ENCODE assay signal across 10 mouse cellular contexts in genomic region chr9:35362276-35362675, GRCm38 (mm10). TPM values are rescaled to one million over a fixed set of nuclear protein-coding genes. Genes with fewer than 3 reads are reported as not detected.
DNase-seq lines count a peak whose midpoint lies in the region; ATAC-seq and TF ChIP-seq lines count a peak whose summit lies in the region.
"Had no signal": no experiment of that assay in that cellular context is flagged by ENCODE, and none has a peak within 500 bp of the region (broad histone marks: within the 10 kb centered on the region; RNA-seq: fewer than 3 reads in every experiment).

No protein-coding gene starts in this region.

- DNase-seq in lung, adult 18-20 months, result peak; percentile 61
- DNase-seq in lung, postnatal 4 days, result no peak
- DNase-seq in heart, adult 8-10 months (ENCODE audit: low spot score), result peak; percentile 48
- DNase-seq in right cerebral cortex, postnatal 36 days (ENCODE audit: low spot score in 2 of 2), result no peak
- DNase-seq in midbrain, postnatal 0 days (ENCODE audit: low spot score), result no peak

- H3K4me3 ChIP-seq in brown adipose tissue, adult 24 weeks (ENCODE audit: insufficient read depth, low read depth, low read length), result no peak overlapping the region
- no peak overlapping the region for H3K4me3 ChIP-seq in limb, embryonic 15.5 days
- no peak overlapping the region for H3K4me3 ChIP-seq in midbrain, postnatal 0 days (ENCODE audit: low read depth, low read length)

- no peak for ATAC-seq in limb, embryonic 15.5 days (ENCODE audit: insufficient number of reproducible peaks, low FRiP score, low TSS enrichment, low read depth)
- no peak for ATAC-seq in monocyte, adult 5-6 weeks (replicated peaks; ENCODE audit: insufficient number of reproducible peaks, low FRiP score, low TSS enrichment, poor library complexity, severe bottlenecking)
- ATAC-seq in midbrain, postnatal 0 days (ENCODE audit: low FRiP score), result no peak
- ATAC-seq: inflammation-experienced regulatory T-cells, adult 6 months had no signal

- peak overlapping the region; percentile 78 for H3K27ac ChIP-seq in brown adipose tissue, adult 24 weeks (replicated peaks; ENCODE audit: low read depth, low read length)
- peak overlapping the region; percentile 91 for H3K27ac ChIP-seq in limb, embryonic 15.5 days
- H3K27ac ChIP-seq in midbrain, postnatal 0 days (ENCODE audit: low read depth, low read length), result no peak overlapping the region

- no peak for TF ChIP-seq CTCF in midbrain, postnatal 0 days (IDR thresholded peaks at IDR 0.05)

- peaks cover 16% of the 10 kb centered on the region for H3K4me1 ChIP-seq in brown adipose tissue, adult 24 weeks (ENCODE audit: control insufficient read depth, insufficient read depth, insufficient read length, low read length)
- H3K4me1 ChIP-seq in limb, embryonic 15.5 days, result peaks cover 52% of the 10 kb centered on the region
- peaks cover 9% of the 10 kb centered on the region for H3K4me1 ChIP-seq in midbrain, postnatal 0 days (ENCODE audit: insufficient read depth, low read length)

- no peaks in the 10 kb centered on the region for H3K36me3 ChIP-seq in limb, embryonic 15.5 days
- H3K36me3 ChIP-seq in midbrain, postnatal 0 days (ENCODE audit: insufficient read depth, low read length), result no peaks in the 10 kb centered on the region

- H3K27me3 ChIP-seq in limb, embryonic 15.5 days, result no peaks in the 10 kb centered on the region
- H3K27me3 ChIP-seq in midbrain, postnatal 0 days (ENCODE audit: insufficient read depth, low read length), result peaks cover 5% of the 10 kb centered on the region

- H3K9me3 ChIP-seq in limb, embryonic 15.5 days, result no peaks in the 10 kb centered on the region
- H3K9me3 ChIP-seq in midbrain, postnatal 0 days (ENCODE audit: low read length), result no peaks in the 10 kb centered on the region

- H3K4me2 ChIP-seq in limb, embryonic 15.5 days, result no peak overlapping the region
- no peak overlapping the region for H3K4me2 ChIP-seq in midbrain, postnatal 0 days (ENCODE audit: low read depth, low read length, poor library complexity, severe bottlenecking)
- H3K4me2 ChIP-seq: midbrain, embryonic 11.5 days had no signal

- H3K9ac ChIP-seq in limb, embryonic 15.5 days, result no peak overlapping the region
- H3K9ac ChIP-seq in midbrain, postnatal 0 days (replicated peaks; ENCODE audit: low read length, poor library complexity, severe bottlenecking), result no peak overlapping the region

- WGBS in limb, embryonic 15.5 days, result 38% methylated on average over 7 of the region's 7 CpGs
- WGBS in midbrain, postnatal 0 days, result 54% methylated on average over 7 of the region's 7 CpGs

RNA-seq across cellular contexts. Expression of gene Cdon, which starts 58.7 kb away (rescaled TPM):
- polyA plus RNA-seq in brown adipose tissue, adult 24 weeks (2012; ENCODE audit: insufficient read depth, insufficient read length, missing spikeins), result 3.8 and 10.9 TPM in 2 replicates
- 10 to 100 TPM in 2 of 4 experiments, 1 to 10 TPM in 2; 8.3 to 11.3 (median 10.3) TPM for total RNA-seq in heart, adult 8-10 months (2022)
- 28.6 and 35.9 TPM in 2 replicates for polyA plus RNA-seq in limb, embryonic 15.5 days (2015; fragmentation: Nextera tagmentation; extraction: Ambion mirVana)
- total RNA-seq in monocyte, adult 5-6 weeks (2017), result 0.19 to 0.68 TPM in 2 of 3 replicates, not detected in the other
- total RNA-seq in midbrain, postnatal 0 days (2014; rRNA removed), result 11.4 and 12.3 TPM in 2 replicates
- 0.65 and 0.81 TPM in 2 replicates for polyA plus RNA-seq in midbrain, postnatal 0 days (2015; fragmentation: Nextera tagmentation; extraction: Ambion mirVana)

Comparison
In these comparisons a context has a peak if more than half of its experiments do, and no peak if none do; other contexts are left out.
1. DNase-seq: peak in lung, adult 18-20 months (2 of 2) and heart, adult 8-10 months (single experiment); none in lung, postnatal 4 days (0 of 2), right cerebral cortex, postnatal 36 days (0 of 2) and midbrain, postnatal 0 days (single experiment).